Comparison of ENCODE assay signal across 8 mouse cellular contexts in the genomic region with DNA sequence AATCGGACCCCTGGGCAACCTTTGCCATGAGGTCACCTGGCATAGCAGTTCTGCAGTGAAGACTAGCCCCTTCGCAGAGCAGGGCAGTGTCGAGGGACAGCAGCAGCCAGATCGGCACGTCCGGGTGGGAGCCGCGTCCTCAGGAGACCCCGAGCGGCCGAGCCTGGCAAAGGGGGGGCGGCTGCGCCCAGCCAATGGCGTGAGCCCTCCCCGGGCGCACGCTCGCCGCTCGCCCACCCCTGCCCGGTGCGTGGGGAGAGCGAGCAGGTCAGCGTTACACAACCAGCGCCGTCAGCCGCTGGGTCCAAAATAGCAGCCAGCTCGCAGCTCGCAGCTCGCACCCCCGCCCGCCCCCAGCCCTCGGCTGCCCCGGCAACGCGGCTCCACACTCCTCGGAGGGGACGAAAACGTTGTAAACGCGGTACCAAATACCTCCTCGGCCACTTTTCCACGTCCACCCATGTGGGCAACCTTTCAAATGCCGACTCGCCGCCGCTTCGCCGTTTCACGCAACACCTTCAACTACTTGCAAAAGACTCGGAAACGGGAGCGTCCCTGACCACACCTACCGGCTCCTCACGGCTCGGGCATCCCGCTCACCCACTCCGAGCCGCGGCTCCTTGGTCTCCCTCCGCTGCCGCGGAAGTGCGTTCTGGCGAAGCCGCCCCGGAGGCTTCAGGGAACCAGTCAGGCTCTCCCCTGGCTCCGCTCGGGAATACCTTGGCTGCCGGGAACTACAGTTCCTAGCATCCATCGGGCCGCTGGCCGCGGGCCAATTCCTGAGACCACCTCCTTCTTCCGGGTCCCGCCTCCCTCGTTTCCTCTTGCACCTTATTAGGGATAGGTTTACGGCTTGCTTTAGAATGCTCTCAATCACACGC. TPM values are rescaled to one million over a fixed set of nuclear protein-coding genes. Genes with fewer than 3 reads are reported as not detected.
DNase-seq lines count a peak whose midpoint lies in the region; ATAC-seq lines count a peak whose summit lies in the region.

A gene (minus strand): TSS at position 763 of the 881 bp plus-strand sequence.

- no peaks in the 10 kb centered on the region for H3K9me3 ChIP-seq in forebrain, embryonic 11.5 days (ENCODE audit: control insufficient read depth, low read length)
- H3K9me3 ChIP-seq in heart, embryonic 16.5 days (replicated peaks; ENCODE audit: control insufficient read depth, low read length) = no peaks in the 10 kb centered on the region
- no peaks in the 10 kb centered on the region for H3K9me3 ChIP-seq in liver, embryonic 15.5 days (replicated peaks)
- H3K9me3 ChIP-seq in neural tube, embryonic 12.5 days = no peaks in the 10 kb centered on the region

- peak within 1 kb of the TSS; percentile 80 for H3K4me2 ChIP-seq in forebrain, embryonic 11.5 days (ENCODE audit: low read depth, low read length, severe bottlenecking)
- H3K4me2 ChIP-seq in heart, embryonic 16.5 days (ENCODE audit: low read depth, low read length) = peak within 1 kb of the TSS; percentile 61
- H3K4me2 ChIP-seq in liver, embryonic 15.5 days = peak within 1 kb of the TSS; percentile 79
- peak within 1 kb of the TSS; percentile 83 for H3K4me2 ChIP-seq in neural tube, embryonic 12.5 days (replicated peaks)

- H3K9ac ChIP-seq in forebrain, embryonic 11.5 days (ENCODE audit: low read length) = peak within 1 kb of the TSS; percentile 77
- H3K9ac ChIP-seq in heart, embryonic 16.5 days (ENCODE audit: low read length) = peak within 1 kb of the TSS; percentile 90
- peak within 1 kb of the TSS; percentile 46 for H3K9ac ChIP-seq in liver, embryonic 15.5 days
- H3K9ac ChIP-seq in neural tube, embryonic 12.5 days = peak within 1 kb of the TSS; percentile 73

- peak; percentile 95 for ATAC-seq in forebrain, embryonic 11.5 days (replicated peaks; ENCODE audit: low FRiP score)
- peak; percentile 95 for ATAC-seq in heart, embryonic 16.5 days (replicated peaks; ENCODE audit: extremely low read depth, insufficient read depth, low FRiP score)
- ATAC-seq in liver, embryonic 15.5 days (ENCODE audit: insufficient read depth) = peak; percentile 86
- ATAC-seq in neural tube, embryonic 12.5 days (ENCODE audit: low FRiP score, low read depth) = peak; percentile 97

- H3K27me3 ChIP-seq in forebrain, embryonic 11.5 days (ENCODE audit: control insufficient read depth, insufficient read depth, low read length) = no peaks in the 10 kb centered on the region
- no peaks in the 10 kb centered on the region for H3K27me3 ChIP-seq in heart, embryonic 16.5 days (ENCODE audit: control insufficient read depth, insufficient read depth, low read length)
- H3K27me3 ChIP-seq in liver, embryonic 15.5 days = peaks cover 10% of the 10 kb centered on the region; the same call in 1 of the 2 replicates
- H3K27me3 ChIP-seq in neural tube, embryonic 12.5 days (replicated peaks) = no peaks in the 10 kb centered on the region

- DNase-seq in CD4-positive helper T cell, adult 2 months (ENCODE audit: low read depth, low spot score) = peak; percentile 70
- peak; percentile 92 for DNase-seq in brain, embryonic 18.5 days (ENCODE audit: low read depth, low spot score)
- DNase-seq in forebrain, embryonic 11.5 days (ENCODE audit: low spot score) = peak; percentile 97
- peak; percentile 98 to 99 for DNase-seq in kidney, postnatal 36 days
- DNase-seq in telencephalon, adult 2 months (ENCODE audit: low read depth, low spot score) = peak; percentile 96

- H3K27ac ChIP-seq in forebrain, embryonic 11.5 days (ENCODE audit: low read depth, low read length) = peak within 1 kb of the TSS; percentile 85
- H3K27ac ChIP-seq in heart, embryonic 16.5 days (ENCODE audit: low read length) = peak within 1 kb of the TSS; percentile 97
- H3K27ac ChIP-seq in liver, embryonic 15.5 days (replicated peaks) = peak within 1 kb of the TSS; percentile 82
- peak within 1 kb of the TSS; percentile 62; the same call in 1 of the 2 replicates for H3K27ac ChIP-seq in neural tube, embryonic 12.5 days

- no peaks in the 10 kb centered on the region for H3K36me3 ChIP-seq in forebrain, embryonic 11.5 days (ENCODE audit: control insufficient read depth, insufficient read depth, low read length)
- H3K36me3 ChIP-seq in heart, embryonic 16.5 days (ENCODE audit: control insufficient read depth, insufficient read depth) = peaks cover 4% of the 10 kb centered on the region
- H3K36me3 ChIP-seq in liver, embryonic 15.5 days (replicated peaks) = no peaks in the 10 kb centered on the region
- peaks cover 4% of the 10 kb centered on the region; the same call in 1 of the 2 replicates for H3K36me3 ChIP-seq in neural tube, embryonic 12.5 days

- WGBS in forebrain, embryonic 11.5 days = under 1% methylated on average over 79 of the region's 79 CpGs
- under 1% methylated on average over 79 of the region's 79 CpGs for WGBS in heart, embryonic 16.5 days
- under 1% methylated on average over 79 of the region's 79 CpGs for WGBS in liver, embryonic 15.5 days (ENCODE audit: insufficient replicate concordance)
- WGBS in neural tube, embryonic 12.5 days = under 1% methylated on average over 79 of the region's 79 CpGs

- peak within 1 kb of the TSS; percentile 82 for H3K4me3 ChIP-seq in forebrain, embryonic 11.5 days (ENCODE audit: low read depth, low read length)
- H3K4me3 ChIP-seq in heart, embryonic 16.5 days (ENCODE audit: low read length) = peak within 1 kb of the TSS; percentile 90
- peak within 1 kb of the TSS; percentile 66 for H3K4me3 ChIP-seq in liver, embryonic 15.5 days (replicated peaks)
- H3K4me3 ChIP-seq in neural tube, embryonic 12.5 days = peak within 1 kb of the TSS; percentile 72

- peaks cover 3% of the 10 kb centered on the region for H3K4me1 ChIP-seq in forebrain, embryonic 11.5 days (replicated peaks; ENCODE audit: control insufficient read depth, insufficient read depth, low read length)
- peaks cover 7% of the 10 kb centered on the region; the same call in 1 of the 2 replicates for H3K4me1 ChIP-seq in heart, embryonic 16.5 days (ENCODE audit: control insufficient read depth, insufficient read depth, low read length)
- peaks cover 6% of the 10 kb centered on the region for H3K4me1 ChIP-seq in liver, embryonic 15.5 days (replicated peaks)
- no peaks in the 10 kb centered on the region; the same call in 1 of the 2 replicates for H3K4me1 ChIP-seq in neural tube, embryonic 12.5 days

RNA-seq across cellular contexts. Expression of the gene that starts here (rescaled TPM):
- polyA plus RNA-seq in forebrain, embryonic 11.5 days (2014; fragmentation: Nextera tagmentation; extraction: Ambion mirVana) = 34.9 and 41.3 TPM in 2 replicates
- polyA plus RNA-seq in heart, embryonic 16.5 days (2015; fragmentation: Nextera tagmentation; extraction: Ambion mirVana) = 11.3 and 12.8 TPM in 2 replicates
- polyA plus RNA-seq in liver, embryonic 15.5 days (2015; fragmentation: Nextera tagmentation; extraction: Ambion mirVana) = 10.0 and 11.2 TPM in 2 replicates
- polyA plus RNA-seq in neural tube, embryonic 12.5 days (2016; fragmentation: Nextera tagmentation; extraction: Ambion mirVana) = 31.0 and 35.5 TPM in 2 replicates

Comparison
In these comparisons a context has a peak if more than half of its experiments do, and no peak if none do; other contexts are left out.
1. Peak in every context shown above with its lines: DNase-seq, ATAC-seq, H3K4me3 ChIP-seq and H3K27ac ChIP-seq.